Comparison of ENCODE assay signal across 9 mouse cellular contexts in the genomic region with DNA sequence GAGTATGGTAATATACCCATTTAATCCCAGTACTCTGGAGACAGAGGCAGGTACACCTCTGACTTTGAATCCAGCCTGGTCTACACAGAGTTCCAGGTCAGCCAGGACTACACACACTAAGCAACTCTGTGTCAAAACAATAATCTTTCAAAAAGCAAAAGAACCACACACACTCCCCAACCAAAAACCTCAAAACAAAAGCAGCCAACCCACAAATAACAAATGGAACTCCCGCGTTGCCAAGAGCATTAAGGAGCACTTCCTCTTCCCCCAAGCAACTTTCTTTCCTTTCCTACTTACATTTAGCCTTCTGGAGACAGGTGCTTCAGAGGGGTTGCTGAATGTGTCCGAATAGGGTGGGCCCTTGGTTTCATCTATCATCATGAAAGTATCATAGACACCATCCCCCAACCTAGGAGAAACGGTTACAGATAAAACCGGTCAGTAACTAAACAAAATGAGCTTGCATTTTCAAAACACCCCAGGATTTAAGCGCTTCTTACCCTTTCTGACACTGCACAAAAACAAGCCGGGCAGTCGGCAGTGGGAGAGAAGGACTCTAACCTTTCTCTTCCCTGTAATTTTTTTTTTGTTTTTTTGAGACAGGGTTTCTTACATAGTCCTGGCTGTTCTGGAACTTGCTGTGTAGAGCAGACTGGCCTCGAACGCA. TPM values are rescaled to one million over a fixed set of nuclear protein-coding genes. Genes with fewer than 3 reads are reported as not detected.
A peak's percentile ranks its signal among the peaks of the same experiment; 100 is the strongest.
DNase-seq lines count a peak whose midpoint lies in the region; ATAC-seq and TF ChIP-seq lines count a peak whose summit lies in the region.
"Had no signal": no experiment of that assay in that cellular context is flagged by ENCODE, and none has a peak within 500 bp of the region (broad histone marks: within the 10 kb centered on the region; RNA-seq: fewer than 3 reads in every experiment).

No protein-coding gene starts in this region.

- H3K9me3 ChIP-seq in G1E (replicated peaks), result no peaks in the 10 kb centered on the region
- no peaks in the 10 kb centered on the region for H3K9me3 ChIP-seq in forebrain, postnatal 0 days (ENCODE audit: low read length)
- H3K9me3 ChIP-seq: heart, embryonic 10.5 days had no signal

- no peak overlapping the region for H3K27ac ChIP-seq in forebrain, postnatal 0 days (ENCODE audit: low read depth, low read length)
- H3K27ac ChIP-seq: heart, embryonic 10.5 days had no signal

- H3K9ac ChIP-seq in forebrain, postnatal 0 days, result no peak overlapping the region

- H3K36me3 ChIP-seq in G1E (replicated peaks), result peaks cover 45% of the 10 kb centered on the region
- H3K36me3 ChIP-seq in forebrain, postnatal 0 days (ENCODE audit: insufficient read depth), result no peaks in the 10 kb centered on the region; the same call in 1 of the 2 replicates
- H3K36me3 ChIP-seq: heart, embryonic 10.5 days had no signal

- peak; percentile 33 to 37 for DNase-seq in B cell, adult 2 months
- no peak for DNase-seq in G1E (ENCODE audit: low spot score)
- DNase-seq in forebrain, postnatal 0 days, result no peak
- no peak for DNase-seq in natural killer cell, adult 2 months (ENCODE audit: low spot score in 2 of 2)
- no peak for DNase-seq in adrenal gland, adult 8-10 months
- no peak for DNase-seq in lung, postnatal 25 days (ENCODE audit: low spot score)
- DNase-seq: lung, adult 2 months had no signal

- 66% methylated on average over 10 of the region's 10 CpGs for WGBS in forebrain, postnatal 0 days

- peak overlapping the region; percentile 73 for H3K4me2 ChIP-seq in forebrain, postnatal 0 days (ENCODE audit: low read depth)

- H3K4me3 ChIP-seq in G1E (ENCODE audit: low read depth, low read length), result peak overlapping the region; percentile 84
- H3K4me3 ChIP-seq in forebrain, postnatal 0 days (ENCODE audit: low read depth, low read length), result no peak overlapping the region
- H3K4me3 ChIP-seq: heart, embryonic 10.5 days had no signal

- H3K4me1 ChIP-seq in G1E (ENCODE audit: insufficient read depth, low read depth, low read length), result peaks cover 75% of the 10 kb centered on the region
- H3K4me1 ChIP-seq in forebrain, postnatal 0 days (ENCODE audit: insufficient read depth), result peaks cover 6% of the 10 kb centered on the region; the same call in 1 of the 2 replicates

- H3K27me3 ChIP-seq in G1E (ENCODE audit: insufficient read depth, low read length), result no peaks in the 10 kb centered on the region
- no peaks in the 10 kb centered on the region for H3K27me3 ChIP-seq in forebrain, postnatal 0 days (ENCODE audit: insufficient read depth, low read length)

- ATAC-seq in G1E (ENCODE audit: extremely low read depth, insufficient number of reproducible peaks, low FRiP score, poor library complexity, severe bottlenecking), result no peak
- no peak for ATAC-seq in forebrain, postnatal 0 days
- peak; percentile 24 for ATAC-seq in megakaryocyte progenitor cell, adult 5-6 weeks (replicated peaks; ENCODE audit: poor library complexity)

- no peak for TF ChIP-seq CTCF in G1E (IDR thresholded peaks at IDR 0.05; ENCODE audit: low read depth, low read length)
- TF ChIP-seq CTCF in forebrain, postnatal 0 days (IDR thresholded peaks at IDR 0.05; ENCODE audit: low read depth), result no peak

RNA-seq across cellular contexts. Expression of a gene that starts 2.0 kb away (rescaled TPM):
- total RNA-seq in G1E (2014; fragmentation: Nextera tagmentation), result 52.4 and 59.4 TPM in 2 replicates
- total RNA-seq in G1E (2017), result 16.9 and 18.1 TPM in 2 replicates
- 21.1 and 21.9 TPM in 2 replicates for polyA plus RNA-seq in G1E (2012)
- 14.3 and 16.9 TPM in 2 replicates for total RNA-seq in forebrain, postnatal 0 days (2014; rRNA removed)
- polyA plus RNA-seq in forebrain, postnatal 0 days (2015; fragmentation: Nextera tagmentation; extraction: Ambion mirVana), result 17.7 and 19.1 TPM in 2 replicates
- total RNA-seq in megakaryocyte progenitor cell, adult 5-6 weeks (2015), result 6.4 and 7.9 TPM in 2 replicates
- total RNA-seq in megakaryocyte progenitor cell, adult 5-6 weeks (2017), result 4.0 and 5.7 TPM in 2 replicates
- 1 to 10 TPM; 4.9 to 9.5 (median 6.3) TPM for total RNA-seq in adrenal gland, adult 8-10 months (2022)

RNA-seq across cellular contexts. Expression of a gene that starts 16.9 kb away (rescaled TPM):
- total RNA-seq in G1E (2014; fragmentation: Nextera tagmentation) (297 and 347 TPM in 2 replicates), G1E (2017) (79.5 and 89.2 TPM in 2 replicates)
- polyA plus RNA-seq in G1E (2012), result 58.0 and 70.5 TPM in 2 replicates
- 38.5 and 41.6 TPM in 2 replicates for total RNA-seq in forebrain, postnatal 0 days (2014; rRNA removed)
- polyA plus RNA-seq in forebrain, postnatal 0 days (2015; fragmentation: Nextera tagmentation; extraction: Ambion mirVana), result 49.3 and 49.8 TPM in 2 replicates
- total RNA-seq in megakaryocyte progenitor cell, adult 5-6 weeks (2015), result 36.9 and 37.6 TPM in 2 replicates
- 29.7 and 34.0 TPM in 2 replicates for total RNA-seq in megakaryocyte progenitor cell, adult 5-6 weeks (2017)
- total RNA-seq in adrenal gland, adult 8-10 months (2022), result 10 to 100 TPM; 44.9 to 56.7 (median 50.0) TPM

RNA-seq across cellular contexts. Expression of a gene that starts 38.5 kb away (rescaled TPM):
- 93.4 and 112 TPM in 2 replicates for total RNA-seq in G1E (2014; fragmentation: Nextera tagmentation)
- total RNA-seq in G1E (2017), result 53.1 and 63.8 TPM in 2 replicates
- polyA plus RNA-seq in G1E (2012), result 64.3 and 79.4 TPM in 2 replicates
- total RNA-seq in forebrain, postnatal 0 days (2014; rRNA removed), result 47.9 and 57.3 TPM in 2 replicates
- 18.0 and 18.3 TPM in 2 replicates for polyA plus RNA-seq in forebrain, postnatal 0 days (2015; fragmentation: Nextera tagmentation; extraction: Ambion mirVana)
- total RNA-seq in megakaryocyte progenitor cell, adult 5-6 weeks (2015), result 196 and 217 TPM in 2 replicates
- 196 and 233 TPM in 2 replicates for total RNA-seq in megakaryocyte progenitor cell, adult 5-6 weeks (2017)
- 100 to 1,000 TPM; 155 to 174 (median 159) TPM for total RNA-seq in adrenal gland, adult 8-10 months (2022)

Comparison
In these comparisons a context has a peak if more than half of its experiments do, and no peak if none do; other contexts are left out.
1. DNase-seq: peak in B cell, adult 2 months (2 of 2); none in G1E (single experiment), forebrain, postnatal 0 days (single experiment), natural killer cell, adult 2 months (0 of 2), adrenal gland, adult 8-10 months (single experiment) and lung, postnatal 25 days (single experiment).